Mouse (Mus musculus) neural tube, embryonic 14.5 days (tissue): Measurements from ENCODE around the gene Pawr. TPM values are rescaled to one million over a fixed set of nuclear protein-coding genes. Genes with fewer than 3 reads are reported as not detected.

Source experiments
- ATAC-seq: fragments of 200-750 bp; cut with Nextera tagmentation; 2 replicates; pipeline ENCODE4 v1.8.0; 2017; ENCODE audit warnings: low read depth, mild to moderate bottlenecking, moderate TSS enrichment, moderate library complexity
- H3K27ac ChIP-seq: fragments of 300-500 bp; sonication (generic); 2 replicates; pipeline ENCODE4 v1.5.1; 2014; ENCODE audit warnings: low read depth, mild to moderate bottlenecking, control low read depth, low read length, moderate library complexity, mixed read lengths
- H3K27me3 ChIP-seq: fragments of 300-500 bp; sonication (generic); 2 replicates; pipeline ENCODE4 v1.6.1; 2014; ENCODE audit warnings: low read length; ENCODE audit not compliant: control insufficient read depth, insufficient read depth
- H3K36me3 ChIP-seq: fragments of 300-500 bp; sonication (generic); 2 replicates; pipeline ENCODE4 v1.6.1; 2014; ENCODE audit warnings: low read length, mixed read lengths; ENCODE audit not compliant: control insufficient read depth, insufficient read depth
- H3K4me1 ChIP-seq: fragments of 300-500 bp; sonication (generic); 2 replicates; pipeline ENCODE4 v1.6.1; 2014; ENCODE audit warnings: low read length; ENCODE audit not compliant: control insufficient read depth, insufficient read depth
- H3K4me2 ChIP-seq: fragments of 300-500 bp; sonication (generic); 2 replicates; pipeline ENCODE4 v1.6.1; 2014; ENCODE audit warnings: mild to moderate bottlenecking, low read depth, low read length, control low read depth
- H3K4me3 ChIP-seq: fragments of 300-500 bp; sonication (generic); 2 replicates; pipeline ENCODE4 v1.5.1; 2014; ENCODE audit warnings: low read depth, low read length, control low read depth, mixed read lengths
- H3K9ac ChIP-seq: fragments of 300-500 bp; sonication (generic); replicated peaks from 2 replicates; pipeline ENCODE4 v1.6.1; 2014; ENCODE audit warnings: low read depth, mild to moderate bottlenecking, control low read depth, low read length, mixed read lengths
- H3K9me3 ChIP-seq: fragments of 300-500 bp; sonication (generic); 2 replicates; pipeline ENCODE4 v1.6.1; 2016; ENCODE audit warnings: low read length; ENCODE audit not compliant: control insufficient read depth
- WGBS: fragments of 180-500 bp; shearing (Covaris S2); extraction: QIAGEN DNeasy Blood & Tissue Kit; methylation state at CpG from one replicate; pipeline ENCODE4 v1.1.7; 2014; 5-methylcytosine and 5-hydroxymethylcytosine counted together
- polyA plus RNA-seq: library from polyadenylated mRNA; unstranded; fragments of >200 nt; fragmentation: Nextera tagmentation; extraction: Ambion mirVana; gene quantifications from 2 replicates; pipeline ENCODE4 v1.2.1, GENCODE M21; 2014

Gene Pawr
- polyA plus RNA-seq, 1 experiment from 2014 or later: 3.8 TPM

DNA sequence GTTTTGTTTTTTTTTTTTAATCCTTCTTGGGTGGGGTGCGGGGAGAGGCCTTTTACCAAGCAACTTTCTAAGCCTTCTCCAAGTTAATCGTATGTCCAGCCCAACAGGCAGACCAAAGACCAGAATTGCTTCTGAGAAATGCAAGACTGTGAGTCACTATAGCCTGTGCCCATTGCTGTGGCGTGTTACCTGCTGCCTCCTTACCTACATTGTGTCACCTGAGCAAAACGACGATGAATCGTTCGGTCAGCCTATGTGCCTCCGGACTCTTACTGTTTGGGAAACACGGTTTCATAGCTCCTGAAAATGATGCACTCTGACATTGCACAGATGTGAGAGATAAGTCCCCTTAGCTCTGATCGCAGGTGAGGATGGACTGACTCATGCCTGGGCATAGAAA, 957 bp upstream of the Pawr start:
- Histone ChIP-seq H3K4me1 (peaks cover 4% of the 10 kb centered on the region; the same call in 1 of the 2 replicates), H3K9ac (no peak overlapping the region), H3K27ac (no peak overlapping the region), H3K4me2 (no peak overlapping the region), H3K27me3 (peaks cover 2% of the 10 kb centered on the region; the same call in 1 of the 2 replicates), H3K9me3 (no peaks in the 10 kb centered on the region), H3K4me3 (no peak overlapping the region), H3K36me3 (no peaks in the 10 kb centered on the region)
- WGBS: 9% methylated on average over 10 of the region's 10 CpGs
- ATAC-seq: no peak

DNA sequence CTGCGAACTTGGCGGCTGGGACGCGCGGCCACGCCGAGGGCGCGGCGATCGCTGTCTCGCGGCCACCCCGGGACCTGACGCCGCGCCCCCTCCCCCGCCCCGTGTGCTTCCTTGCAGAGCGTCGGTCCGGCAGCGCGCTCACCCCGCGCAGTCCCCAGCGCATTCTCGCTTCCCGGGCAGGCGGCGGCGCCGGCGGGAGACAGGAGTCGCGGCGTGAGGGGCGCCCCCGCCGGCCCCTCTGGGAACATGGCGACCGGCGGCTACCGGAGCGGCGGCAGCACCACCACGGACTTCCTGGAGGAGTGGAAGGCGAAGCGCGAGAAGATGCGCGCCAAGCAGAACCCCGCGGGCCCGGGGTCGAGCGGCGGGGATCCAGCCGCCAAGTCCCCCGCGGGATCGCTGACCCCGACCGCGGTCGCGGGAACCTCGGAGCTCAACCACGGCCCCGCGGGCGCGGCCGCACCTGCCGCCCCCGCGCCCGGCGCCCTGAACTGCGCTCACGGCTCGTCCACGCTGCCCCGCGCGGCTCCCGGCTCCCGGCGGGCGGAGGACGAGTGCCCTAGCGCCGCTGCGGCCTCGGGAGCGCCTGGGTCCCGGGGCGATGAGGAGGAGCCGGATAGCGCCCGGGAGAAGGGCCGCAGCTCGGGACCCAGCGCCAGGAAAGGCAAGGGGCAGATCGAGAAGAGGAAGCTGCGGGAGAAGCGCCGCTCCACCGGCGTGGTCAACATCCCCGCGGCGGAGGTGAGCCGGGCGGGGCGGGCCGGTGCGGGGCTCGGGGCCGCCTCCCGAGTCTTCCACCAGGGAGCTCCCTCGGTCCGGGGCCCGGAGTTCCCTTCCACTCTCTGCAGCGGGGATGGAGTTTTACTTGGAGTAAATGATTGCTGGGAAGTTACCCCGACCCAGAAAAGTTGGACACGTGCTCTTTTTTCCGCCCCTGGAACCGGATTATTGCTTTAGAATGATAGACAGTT, 935 bp downstream of the Pawr start:
- no peaks in the 10 kb centered on the region for H3K36me3 ChIP-seq
- H3K27ac ChIP-seq: 0 out of 2 replicates have a peak overlapping the region, but pooled peaks have one; percentile 44
- H3K9me3 ChIP-seq: no peaks in the 10 kb centered on the region
- H3K4me2 ChIP-seq: peak overlapping the region; percentile 96
- H3K4me1 ChIP-seq: peaks cover 4% of the 10 kb centered on the region; the same call in 1 of the 2 replicates
- H3K9ac ChIP-seq: peak overlapping the region; percentile 62
- peak overlapping the region; percentile 76 for H3K4me3 ChIP-seq
- WGBS: under 1% methylated on average over 91 of the region's 129 CpGs
- peak; percentile 52 for ATAC-seq
- H3K27me3 ChIP-seq: peaks cover 2% of the 10 kb centered on the region; the same call in 1 of the 2 replicates

DNA sequence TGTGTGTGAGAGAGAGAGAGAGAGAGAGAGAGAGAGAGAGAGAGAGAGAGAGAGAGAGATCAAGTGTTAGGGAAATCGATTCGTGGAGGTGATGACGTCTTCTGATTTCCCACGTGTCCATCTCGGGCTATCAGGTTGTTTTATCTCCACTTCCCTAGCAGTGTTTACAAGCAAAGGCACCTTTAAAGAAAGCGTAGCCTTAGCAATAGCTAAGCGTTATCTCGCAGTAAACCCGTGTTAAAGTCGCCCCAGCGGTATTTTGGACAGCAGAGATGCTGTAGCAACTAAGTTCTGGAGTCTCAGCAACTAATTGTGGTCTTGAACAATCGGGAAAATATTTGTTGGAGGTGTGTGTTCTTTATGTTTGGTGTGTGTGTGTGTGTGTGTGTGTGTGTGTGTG, 1.7 kb downstream of the Pawr start:
- H3K36me3 ChIP-seq: no peaks in the 10 kb centered on the region
- H3K27me3 ChIP-seq: peaks cover 2% of the 10 kb centered on the region; the same call in 1 of the 2 replicates
- WGBS: 3% methylated on average over 12 of the region's 12 CpGs
- no peak for ATAC-seq
- H3K27ac ChIP-seq: no peak overlapping the region
- peak overlapping the region; percentile 96 for H3K4me2 ChIP-seq
- H3K9me3 ChIP-seq: no peaks in the 10 kb centered on the region
- no peak overlapping the region for H3K9ac ChIP-seq
- H3K4me3 ChIP-seq: peak overlapping the region; percentile 76; the same call in 1 of the 2 replicates
- H3K4me1 ChIP-seq: peaks cover 4% of the 10 kb centered on the region; the same call in 1 of the 2 replicates

DNA sequence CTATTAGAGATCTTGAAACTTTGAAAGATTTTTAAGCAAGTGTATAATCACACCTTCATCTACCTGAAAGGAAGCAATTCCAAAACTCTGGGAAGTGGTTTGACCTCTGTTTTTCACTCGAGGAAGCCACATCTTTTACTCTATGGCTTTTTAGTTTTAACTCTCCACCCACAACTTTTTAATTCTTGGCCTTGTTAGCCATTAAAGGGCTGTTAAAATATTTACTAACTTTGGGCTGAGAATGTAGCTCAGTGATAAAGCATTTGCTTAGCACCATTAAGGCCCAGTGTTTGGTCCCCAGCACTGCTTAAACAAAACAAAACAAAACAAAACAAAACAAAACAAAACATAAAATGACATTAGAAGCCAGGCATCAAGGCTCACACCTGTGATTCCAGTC, 2.2 kb downstream of the Pawr start:
- Histone ChIP-seq H3K9ac (no peak overlapping the region), H3K4me3 (no peak overlapping the region), H3K27me3 (peaks cover 2% of the 10 kb centered on the region; the same call in 1 of the 2 replicates), H3K36me3 (no peaks in the 10 kb centered on the region), H3K9me3 (no peaks in the 10 kb centered on the region), H3K4me1 (peaks cover 4% of the 10 kb centered on the region; the same call in 1 of the 2 replicates), H3K27ac (no peak overlapping the region), H3K4me2 (peak overlapping the region; percentile 96)
- no peak for ATAC-seq
- 30% methylated on average over 1 of the region's 1 CpGs for whole genome bisulfite sequencing

DNA sequence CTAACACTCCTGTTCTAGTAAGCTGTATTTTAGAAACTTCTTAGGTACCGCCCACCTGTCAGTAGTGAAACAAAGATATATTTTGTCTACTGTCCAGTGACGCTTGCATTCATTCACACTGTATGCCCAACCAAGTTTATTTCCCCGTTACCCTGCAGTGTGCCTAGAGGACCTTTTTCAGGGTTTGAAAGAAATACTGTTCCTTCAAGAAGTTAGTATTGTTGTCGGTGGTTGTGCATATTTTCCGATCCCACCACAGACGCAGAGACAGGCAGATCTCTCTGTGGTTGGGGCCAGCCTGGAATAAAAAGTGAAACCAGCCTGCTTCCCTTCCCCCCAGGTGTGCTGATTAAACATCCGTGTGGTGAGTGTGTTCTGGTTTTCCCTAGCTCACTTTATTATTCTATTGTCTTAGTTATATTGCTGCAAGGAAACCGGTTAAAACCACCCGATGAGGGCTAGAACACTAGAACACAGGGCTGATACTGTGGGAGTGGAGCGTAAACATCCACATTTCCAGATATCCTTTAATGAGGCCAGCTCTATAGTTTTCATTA, 3.9 kb downstream of the Pawr start:
- Histone ChIP-seq H3K9me3 (no peaks in the 10 kb centered on the region), H3K27ac (no peak overlapping the region), H3K4me2 (no peak overlapping the region), H3K4me1 (peaks cover 4% of the 10 kb centered on the region; the same call in 1 of the 2 replicates), H3K4me3 (no peak overlapping the region), H3K27me3 (peaks cover 2% of the 10 kb centered on the region; the same call in 1 of the 2 replicates), H3K36me3 (no peaks in the 10 kb centered on the region), H3K9ac (no peak overlapping the region)
- 68% methylated on average over 10 of the region's 10 CpGs for WGBS
- no peak for ATAC-seq

DNA sequence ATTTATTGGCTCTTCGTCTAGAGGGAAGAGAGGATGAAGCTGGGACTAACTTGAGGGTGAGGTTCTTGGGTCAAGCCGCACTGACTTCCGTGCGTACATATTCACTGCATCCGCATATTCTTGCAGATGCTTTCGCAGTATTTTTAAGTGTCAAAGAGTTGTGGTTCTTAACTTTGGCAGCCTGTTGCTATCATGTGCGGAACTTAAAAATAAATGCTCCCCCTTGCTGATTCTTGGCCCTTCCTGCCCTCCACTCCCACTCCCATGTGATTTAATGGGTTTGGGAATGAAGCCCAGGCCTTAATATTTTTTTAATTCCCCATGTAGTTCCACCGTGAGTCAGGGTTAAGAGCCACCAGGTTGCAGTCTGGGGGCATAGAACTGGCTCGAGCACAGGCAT, 4.7 kb downstream of the Pawr start:
- H3K27me3 ChIP-seq: peaks cover 2% of the 10 kb centered on the region; the same call in 1 of the 2 replicates
- H3K4me1 ChIP-seq: peaks cover 3% of the 10 kb centered on the region; the same call in 1 of the 2 replicates
- no peak overlapping the region for H3K9ac ChIP-seq
- no peaks in the 10 kb centered on the region for H3K9me3 ChIP-seq
- no peak overlapping the region for H3K4me2 ChIP-seq
- no peak overlapping the region for H3K27ac ChIP-seq
- H3K4me3 ChIP-seq: no peak overlapping the region
- no peak for ATAC-seq
- H3K36me3 ChIP-seq: no peaks in the 10 kb centered on the region
- WGBS: 73% methylated on average over 9 of the region's 9 CpGs

DNA sequence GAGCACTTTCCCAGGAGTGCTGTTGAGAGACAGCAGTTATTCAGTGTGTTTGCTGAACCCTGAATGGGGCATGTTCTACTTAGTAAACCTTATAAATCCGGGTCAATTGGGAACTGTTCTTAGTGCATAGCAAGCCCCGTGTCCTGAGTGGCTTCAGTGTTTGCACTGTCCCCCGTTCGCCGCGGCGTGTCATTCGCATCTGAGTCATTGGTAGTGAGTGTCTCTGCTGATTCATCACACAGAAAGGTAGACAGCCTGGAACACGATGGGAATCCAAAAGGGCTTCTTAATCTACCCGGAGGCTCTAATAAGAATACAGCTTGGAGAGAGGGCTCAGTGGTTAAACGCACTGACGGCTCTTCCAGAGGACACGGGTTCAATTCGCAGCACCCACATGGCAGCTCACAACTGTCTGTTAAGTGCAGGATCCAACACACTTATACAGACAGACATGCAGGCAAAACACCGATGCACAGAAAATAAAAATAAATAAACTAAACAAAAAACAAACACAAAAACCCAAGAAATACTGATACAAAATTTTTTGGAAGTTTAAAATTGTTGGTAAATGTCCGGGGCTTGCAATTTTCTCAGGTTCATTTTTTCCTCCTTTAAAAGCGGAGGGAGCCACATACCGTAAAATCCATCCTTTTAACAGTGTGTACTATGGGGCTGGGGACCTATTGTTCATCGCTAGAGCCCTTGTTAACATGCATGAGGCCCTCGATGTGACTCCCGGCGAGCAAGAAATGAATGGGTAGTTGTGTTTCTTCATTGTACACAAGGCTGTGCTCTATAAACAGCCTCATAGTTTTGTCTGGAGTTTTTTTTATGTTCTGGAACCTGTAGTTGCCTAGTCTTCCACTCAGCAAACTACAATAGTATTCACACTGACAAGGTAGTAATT, 6.4 kb downstream of the Pawr start:
- H3K9me3 ChIP-seq: no peaks in the 10 kb centered on the region
- H3K36me3 ChIP-seq: no peaks in the 10 kb centered on the region
- no peak overlapping the region for H3K27ac ChIP-seq
- H3K4me3 ChIP-seq: no peak overlapping the region
- WGBS: 34% methylated on average over 22 of the region's 22 CpGs
- no peaks in the 10 kb centered on the region for H3K4me1 ChIP-seq
- H3K9ac ChIP-seq: no peak overlapping the region
- no peaks in the 10 kb centered on the region for H3K27me3 ChIP-seq
- no peak overlapping the region for H3K4me2 ChIP-seq
- ATAC-seq: no peak; the same call in 1 of the 2 replicates

DNA sequence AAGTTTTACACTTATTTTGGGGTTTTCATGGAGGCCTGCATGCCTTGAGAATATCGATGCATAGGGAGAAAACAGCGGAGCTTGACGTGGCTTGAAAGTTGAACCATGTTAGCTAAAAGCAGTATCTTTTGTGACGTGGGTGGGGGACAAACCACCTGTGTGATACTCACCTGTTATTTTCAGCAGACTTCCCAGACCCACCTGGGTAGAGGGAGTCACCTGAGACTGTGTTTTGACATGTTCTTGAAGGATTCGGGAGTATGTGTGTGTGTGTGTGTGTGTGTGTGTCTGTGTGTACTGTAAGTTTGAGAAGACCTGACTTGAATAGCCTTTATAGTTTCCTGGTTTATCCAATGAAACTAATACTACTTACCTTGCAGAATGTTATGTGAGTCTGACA, 7.2 kb downstream of the Pawr start:
- Histone ChIP-seq H3K27me3 (no peaks in the 10 kb centered on the region), H3K9me3 (no peaks in the 10 kb centered on the region), H3K4me2 (no peak overlapping the region), H3K36me3 (no peaks in the 10 kb centered on the region), H3K4me3 (no peak overlapping the region), H3K4me1 (no peaks in the 10 kb centered on the region), H3K9ac (no peak overlapping the region), H3K27ac (no peak overlapping the region)
- 78% methylated on average over 5 of the region's 5 CpGs for WGBS
- ATAC-seq: no peak
